Mouse (Mus musculus) layer of hippocampus, adult 11-12 months (tissue): ENCODE measurements at regions not wholly inside any gene's neighbourhood (a gene's known extent, or its start where the extent isn't known, plus 50 kb on each side); places are given as distances from the start of the nearest gene placed in this dataset.
A peak's percentile ranks its signal among the peaks of the same experiment; 100 is the strongest.
"Not testable (repeated sequence)": the region's sequence is repeated elsewhere in the genome, so short reads cannot be mapped to it uniquely, and the experiment has no call there.

Source experiments
- DNase-seq: peaks from one replicate; pipeline ENCODE4 v3.0.0; 2022; ENCODE audit warnings: low spot score

DNA sequence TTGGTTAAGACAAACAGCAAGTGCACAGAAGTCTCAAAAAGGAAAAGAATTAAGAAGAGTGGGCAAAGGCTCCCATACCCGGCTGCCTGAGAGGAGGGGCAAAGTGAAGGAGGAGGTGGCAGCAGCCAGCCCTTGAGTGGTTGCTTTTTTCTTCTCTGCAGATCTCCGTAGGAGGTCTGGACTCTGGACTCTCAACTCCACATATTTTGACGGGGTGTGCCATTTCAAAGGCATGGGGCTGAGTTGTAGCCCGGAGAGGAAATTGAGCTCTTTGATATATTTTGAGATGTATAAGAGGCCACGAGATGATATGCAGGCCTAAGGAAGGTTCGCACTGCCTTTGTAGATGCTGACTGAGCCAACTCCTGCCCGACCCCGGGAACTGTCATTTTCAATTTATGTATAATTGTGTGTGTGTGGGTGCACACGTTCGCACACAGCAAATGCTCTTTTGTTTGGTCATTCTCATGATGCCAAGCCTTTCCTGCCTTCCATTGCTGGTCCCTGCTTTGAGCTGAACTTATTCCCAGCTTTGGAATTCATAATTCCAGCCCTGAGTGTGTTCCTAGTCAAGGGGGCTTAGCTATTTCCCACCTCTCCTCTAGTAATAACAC lies 56.4 kb downstream of the Cxcr4 start:
- DNase-seq, result no peak

DNA sequence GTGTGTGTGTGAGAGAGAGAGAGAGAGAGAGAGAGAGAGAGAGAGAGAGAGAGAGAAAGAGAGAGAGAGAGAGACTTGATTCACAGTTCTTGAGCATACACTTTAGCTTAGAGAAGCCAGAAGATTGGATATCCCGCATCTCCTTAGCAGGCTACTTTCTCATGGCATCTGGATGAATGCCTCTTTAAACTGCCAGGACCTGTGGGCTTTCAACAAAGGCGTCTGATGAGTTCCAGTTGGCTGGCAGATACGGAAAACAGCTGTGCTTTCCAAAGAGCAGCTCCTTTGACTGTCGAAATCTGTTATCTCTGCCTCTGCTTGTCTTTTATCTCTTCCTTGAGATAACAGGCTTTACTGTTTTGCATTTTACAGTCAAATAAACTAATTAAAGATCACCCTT lies 59.5 kb downstream of the Cxcr4 start:
- no peak for DNase-seq

DNA sequence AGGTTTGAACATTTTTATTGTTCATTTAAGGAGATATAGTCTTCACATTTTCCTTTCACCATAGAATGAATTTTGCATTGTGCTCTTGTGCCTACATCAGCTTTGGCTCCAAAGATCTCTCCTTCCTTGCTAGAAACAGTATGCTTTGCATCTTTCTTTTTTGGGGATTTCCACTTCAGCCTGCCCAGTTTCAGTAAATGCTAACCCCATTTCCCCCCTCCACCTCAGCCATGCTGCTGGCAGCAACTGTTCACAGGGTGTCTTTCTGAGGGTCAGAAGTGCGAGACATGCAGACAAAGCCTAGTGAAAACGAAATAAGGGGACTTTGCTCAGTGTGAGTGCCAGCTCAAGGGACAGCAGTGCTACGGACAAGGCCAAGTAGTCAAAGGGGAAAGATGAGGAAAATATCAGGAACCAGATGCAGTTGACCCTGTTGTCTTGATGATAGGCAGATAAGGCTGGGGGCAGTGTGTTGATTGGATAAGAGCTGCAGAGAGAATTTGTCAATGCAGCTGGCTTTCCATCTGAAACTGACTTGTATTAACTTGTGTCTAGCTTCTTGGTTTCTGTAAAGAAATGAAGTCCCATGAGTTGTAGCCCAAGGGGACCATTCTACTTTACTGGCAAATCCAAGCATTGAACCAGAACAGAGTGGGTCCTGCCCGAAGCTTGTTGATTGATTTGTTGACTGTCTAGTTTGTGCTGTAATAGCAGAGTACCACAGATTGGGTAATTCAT lies 62.1 kb downstream of the Cxcr4 start:
- DNase-seq, result no peak

DNA sequence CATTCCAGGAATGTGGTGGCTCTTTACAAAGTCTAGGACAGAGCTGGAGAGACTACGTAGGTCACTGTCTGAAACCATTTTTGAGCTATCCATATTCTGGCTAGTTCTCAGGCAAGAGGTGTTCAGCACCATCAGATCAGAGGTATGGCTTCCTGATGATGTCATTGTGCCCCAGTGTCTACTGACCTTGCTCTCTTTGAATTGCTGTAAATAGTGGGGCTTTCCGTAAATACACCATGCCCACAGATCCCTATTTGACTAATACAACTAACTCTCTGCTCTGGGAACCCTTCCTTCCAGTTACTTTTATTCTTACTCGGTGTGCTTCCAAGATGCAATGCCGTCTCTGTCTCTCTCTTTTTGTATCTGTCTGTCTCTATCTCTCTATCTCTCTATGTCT lies 72.9 kb downstream of the Cxcr4 start:
- DNase-seq, result no peak

DNA sequence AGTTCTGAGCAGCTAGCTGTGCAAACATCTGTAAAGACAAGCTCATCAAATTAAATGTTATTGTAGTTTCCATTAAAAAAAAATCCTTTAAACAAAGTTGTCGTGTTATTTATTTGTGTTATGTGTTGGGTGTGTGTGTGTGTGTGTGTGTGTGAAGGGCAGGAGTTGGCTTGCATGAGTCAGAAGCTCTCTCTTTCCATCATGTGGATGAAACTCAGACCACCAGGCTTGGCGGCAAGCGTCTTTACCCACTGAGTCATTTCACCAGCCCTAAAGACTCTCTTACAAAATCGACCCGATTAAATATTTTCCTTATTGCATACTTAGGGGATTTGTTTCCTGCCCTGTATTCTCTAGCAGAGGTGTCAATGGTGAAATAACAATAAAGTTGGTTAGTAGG lies 73.6 kb downstream of the Cxcr4 start:
- no peak for DNase-seq

DNA sequence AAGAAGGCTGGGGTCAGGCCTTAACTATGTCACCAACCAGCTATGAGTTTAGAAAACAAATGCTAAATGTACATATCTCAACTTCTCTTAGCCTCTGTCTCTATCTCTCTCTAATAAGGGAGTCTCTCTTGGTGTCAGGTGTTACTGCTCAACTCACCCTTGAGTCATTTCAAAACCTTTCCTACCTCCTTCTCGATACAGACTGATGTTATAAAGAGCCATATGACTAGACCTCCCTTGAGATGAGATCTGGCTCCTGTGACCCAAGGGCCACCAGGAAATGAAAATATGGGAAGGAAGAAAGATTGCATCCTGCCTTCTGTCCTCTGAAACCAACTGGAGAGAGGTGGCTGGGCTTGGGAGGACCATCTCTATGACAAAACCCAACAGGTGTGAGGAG lies 74.7 kb downstream of the Cxcr4 start:
- no peak for DNase-seq

DNA sequence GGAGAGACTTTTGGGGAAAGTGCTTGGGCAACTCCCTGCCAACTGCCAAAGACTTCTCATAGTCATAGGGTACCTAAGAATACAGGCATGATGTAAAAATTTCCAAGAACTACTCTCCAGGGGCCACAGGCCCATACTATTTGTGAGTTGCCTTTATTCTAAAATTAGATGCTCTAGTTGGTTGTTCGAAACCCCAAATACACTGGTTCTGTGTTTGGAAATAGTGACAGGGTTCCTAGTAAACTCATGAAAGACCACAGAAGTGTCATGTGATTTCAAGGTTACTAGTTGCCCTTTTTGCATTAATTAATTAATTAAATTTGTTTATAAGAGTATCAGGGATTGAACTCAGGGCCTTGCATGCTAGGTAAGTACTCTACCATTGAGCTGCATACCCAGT lies 77.8 kb downstream of the Cxcr4 start:
- DNase-seq, result no peak

DNA sequence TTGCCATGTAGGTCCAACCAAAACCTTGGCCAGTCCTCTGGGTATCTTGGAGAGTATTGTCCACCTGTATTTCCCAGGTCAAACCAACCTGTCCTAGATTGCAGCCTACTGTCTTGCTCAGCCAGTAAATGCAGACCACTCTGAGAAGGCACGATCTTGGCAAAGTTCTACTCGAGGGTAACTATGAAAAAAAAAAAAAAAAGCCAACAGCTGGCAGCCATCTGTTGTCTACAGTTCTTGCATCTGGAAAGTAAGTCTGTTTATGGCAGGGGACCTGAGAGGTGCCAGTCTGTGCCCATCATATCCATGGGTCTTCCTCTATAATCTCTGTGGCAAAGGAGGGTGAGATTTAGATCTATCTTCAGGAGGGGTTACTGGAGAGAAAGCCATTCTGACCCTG lies 78.2 kb downstream of the Cxcr4 start:
- DNase-seq, result no peak

DNA sequence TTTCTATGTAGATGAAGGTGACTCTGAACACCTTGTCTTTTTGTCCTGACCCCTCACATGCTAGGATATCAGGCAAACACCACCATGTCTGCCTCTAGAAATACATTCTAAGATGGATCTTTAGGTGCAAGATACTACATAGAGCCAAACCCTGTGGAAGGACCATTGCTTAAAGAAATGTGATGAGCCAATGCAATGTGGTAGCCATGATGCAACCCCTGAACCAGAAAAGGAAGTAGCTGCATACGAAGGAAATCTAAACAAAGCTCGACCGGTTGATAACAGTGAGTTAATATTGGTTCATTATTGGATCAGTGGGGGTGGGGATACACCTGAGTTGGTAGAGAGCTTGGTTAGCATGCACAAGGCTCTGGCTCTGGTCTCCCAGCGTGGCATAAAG lies 78.9 kb downstream of the Cxcr4 start:
- DNase-seq, result no peak

DNA sequence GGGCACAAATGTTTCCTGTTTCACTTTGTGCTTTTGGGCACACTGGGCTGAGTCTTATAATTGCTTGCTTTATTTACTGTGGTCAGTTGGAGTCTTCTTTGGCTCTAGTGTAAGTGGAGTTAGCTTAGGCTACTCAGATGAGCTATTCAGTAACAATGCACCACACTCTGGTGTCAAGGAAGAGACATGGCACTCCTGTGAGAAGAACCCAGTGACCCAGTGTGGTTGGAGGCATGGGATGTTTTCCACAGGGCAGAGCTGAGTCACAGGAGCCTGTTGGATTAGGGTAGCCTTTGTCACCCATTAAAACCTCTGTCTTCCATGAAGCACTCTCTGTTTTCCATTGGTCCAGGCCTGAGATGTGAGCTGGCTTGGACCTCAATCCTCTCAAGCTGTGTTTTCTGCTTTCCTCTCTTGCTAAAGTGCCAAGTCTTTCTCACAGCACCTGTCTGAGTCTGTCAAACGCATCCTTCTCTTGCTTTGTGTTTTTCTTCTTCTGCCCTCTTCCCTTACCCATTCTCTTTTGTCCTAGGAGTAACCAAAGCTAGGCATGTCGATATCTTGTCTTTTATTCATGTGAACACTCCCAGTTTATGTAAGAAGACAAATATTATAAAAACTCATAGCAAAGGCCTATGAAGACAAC lies 83.2 kb downstream of the Cxcr4 start:
- no peak for DNase-seq

DNA sequence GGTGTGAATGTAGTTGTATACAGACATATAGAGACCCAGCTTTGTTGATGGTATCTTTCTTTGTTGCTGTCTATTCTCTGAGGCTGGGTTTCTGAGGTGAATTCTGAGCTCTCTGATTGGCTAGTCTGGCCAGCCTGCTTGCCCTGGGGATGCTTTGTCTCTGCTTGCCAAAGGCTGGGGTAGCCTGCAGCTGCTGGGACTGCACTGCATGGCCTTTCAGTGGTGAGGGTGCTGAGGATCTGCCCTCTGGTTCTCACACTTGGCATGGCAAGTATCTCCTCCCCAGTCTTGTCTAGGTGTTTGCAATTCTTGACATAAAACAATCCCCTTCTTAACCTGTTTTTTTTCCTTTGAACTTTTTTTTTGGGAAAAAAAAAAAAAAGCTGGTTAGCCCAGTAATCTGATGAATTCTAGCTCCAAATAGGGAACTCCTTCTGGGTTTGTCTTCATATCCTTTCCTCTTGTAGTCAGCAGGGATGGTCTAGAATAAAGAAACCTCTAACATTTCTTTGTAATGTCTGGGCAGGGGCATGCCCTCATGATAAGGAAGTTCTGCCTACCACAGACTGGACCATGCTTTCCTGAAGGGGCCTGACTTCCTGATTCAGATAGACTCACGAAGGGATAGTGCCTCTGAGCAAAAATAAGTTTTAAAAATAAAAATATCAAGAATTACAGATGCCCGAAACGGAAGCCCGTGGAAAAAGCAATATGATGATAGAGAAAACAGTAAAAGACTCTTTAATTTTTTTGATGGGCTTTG lies 85.4 kb downstream of the Cxcr4 start:
- DNase-seq, result no peak

DNA sequence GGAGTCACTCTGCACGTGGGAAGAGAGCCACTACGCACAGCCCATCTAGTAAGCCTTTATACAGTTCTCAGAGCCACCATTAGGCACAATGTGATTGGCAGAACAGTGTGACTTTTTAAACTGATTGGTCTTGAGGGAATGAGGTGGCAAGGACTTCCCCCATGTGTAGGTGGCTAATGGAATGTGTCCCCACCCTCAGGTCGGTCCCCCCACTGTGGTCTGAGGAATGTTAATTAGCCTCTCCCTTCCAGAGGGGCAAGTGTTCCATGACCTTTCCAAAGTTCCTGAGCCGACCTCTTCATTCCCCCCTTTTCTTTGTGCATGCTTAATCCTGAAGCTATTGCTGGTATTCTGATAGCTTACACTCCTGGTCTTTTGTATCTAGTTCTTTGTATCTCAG lies 87.2 kb upstream of the Dars start:
- no peak for DNase-seq

DNA sequence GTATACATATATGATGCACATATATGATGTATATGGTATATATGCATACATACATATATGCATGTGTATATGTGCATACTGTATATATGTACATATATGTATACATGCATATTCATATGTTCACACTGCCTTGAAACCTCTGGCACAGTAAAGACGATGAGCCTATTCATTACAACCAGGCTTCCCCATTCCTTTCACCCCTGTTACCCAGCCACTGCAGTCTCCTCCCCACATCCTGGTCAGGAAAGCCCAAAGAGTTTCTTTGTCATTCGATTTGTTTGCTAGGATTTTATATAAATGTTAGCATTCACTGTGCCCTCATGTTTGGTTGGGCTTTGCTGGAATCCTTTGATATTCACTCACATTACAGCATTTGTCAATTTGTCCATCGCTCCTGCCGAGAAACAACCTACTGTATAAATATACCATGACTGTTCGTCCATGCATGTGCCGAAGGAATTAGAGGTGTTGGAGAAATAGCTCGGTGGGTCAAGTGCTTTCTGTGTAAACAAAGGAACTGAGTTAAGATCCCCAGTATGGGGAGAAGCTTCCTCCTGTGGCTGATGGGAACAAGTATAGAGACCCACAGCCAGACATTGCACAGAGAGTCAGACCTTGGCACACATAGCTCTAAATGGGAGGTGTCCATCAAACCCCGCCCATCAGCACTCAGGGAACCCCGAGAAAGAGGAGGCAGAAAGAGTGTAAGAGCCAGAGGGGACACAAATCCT lies 81.0 kb upstream of the Dars start:
- no peak for DNase-seq

DNA sequence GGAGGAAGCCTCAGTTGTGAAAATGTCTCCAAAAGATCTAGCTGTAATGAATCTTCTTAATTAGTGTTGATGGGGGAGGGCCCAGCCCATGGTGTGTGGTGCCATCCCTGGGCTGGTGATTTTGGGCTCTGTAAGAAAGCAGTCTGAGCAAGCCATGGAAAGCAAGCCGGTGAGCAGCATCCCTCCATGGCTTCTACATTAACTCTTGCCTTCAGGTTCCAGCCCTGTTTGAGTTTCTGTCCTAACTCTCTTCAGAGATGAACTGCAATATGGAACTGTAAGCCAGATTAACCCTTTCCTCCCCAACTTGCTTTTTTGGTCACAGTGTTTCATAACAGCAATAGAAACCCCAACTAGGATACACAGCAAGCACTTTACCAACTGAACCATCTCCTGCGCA lies 75.1 kb upstream of the Dars start:
- DNase-seq, result no peak

DNA sequence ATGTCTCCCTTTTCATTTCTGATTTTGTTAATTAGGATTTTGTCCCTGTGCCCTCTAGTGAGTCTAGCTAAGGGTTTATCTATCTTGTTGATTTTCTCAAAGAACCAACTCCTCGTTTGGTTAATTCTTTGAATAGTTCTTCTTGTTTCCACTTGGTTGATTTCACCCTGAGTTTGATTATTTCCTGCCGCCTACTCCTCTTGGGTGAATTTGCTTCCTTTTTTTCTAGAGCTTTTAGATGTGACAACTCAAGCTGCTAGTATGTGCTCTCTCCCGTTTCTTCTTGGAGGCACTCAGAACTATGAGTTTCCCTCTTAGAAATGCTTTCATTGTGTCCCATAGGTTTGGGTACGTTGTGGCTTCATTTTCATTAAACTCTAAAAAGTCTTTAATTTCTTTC lies 70.0 kb upstream of the Dars start:
- DNase-seq, result not testable (repeated sequence)

DNA sequence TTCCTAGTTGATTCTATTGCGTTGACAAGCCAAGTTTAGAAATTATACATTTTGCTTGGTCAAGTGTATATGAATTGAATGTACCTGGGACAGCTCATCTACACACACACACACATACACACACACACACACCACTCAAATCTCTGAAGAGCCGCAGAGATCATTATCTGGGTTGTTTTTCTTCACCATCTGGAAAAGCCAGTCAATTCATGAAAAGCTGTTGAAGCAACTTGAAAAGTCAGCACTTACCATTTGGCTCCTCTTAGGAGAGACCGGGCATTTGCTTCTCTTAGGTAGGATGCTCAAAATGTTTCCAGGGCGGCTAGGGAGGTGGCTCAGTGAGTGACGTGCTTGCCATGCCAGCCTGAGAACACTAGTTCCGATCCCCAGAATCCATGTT lies 61.2 kb upstream of the Dars start:
- DNase-seq, result no peak

DNA sequence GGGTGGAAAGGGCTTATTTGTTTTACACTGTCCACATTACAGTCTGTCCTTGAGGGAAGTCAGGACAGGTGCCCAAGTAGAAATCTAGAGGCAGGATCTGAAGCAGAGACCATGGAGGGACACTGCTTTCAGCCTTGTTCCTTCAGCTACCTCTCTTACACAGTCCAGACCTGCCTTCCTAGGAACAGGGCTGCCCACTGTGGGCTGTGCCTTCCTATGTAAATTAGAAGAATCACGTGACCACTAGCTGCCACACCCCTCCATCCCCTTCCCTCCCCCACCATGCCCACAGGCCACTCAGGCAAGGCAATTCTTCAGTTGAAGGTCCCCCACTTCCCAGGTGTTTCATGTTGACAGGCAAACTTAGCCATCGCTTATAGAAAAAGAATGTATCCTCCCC lies 60.5 kb upstream of the Dars start:
- DNase-seq, result no peak

DNA sequence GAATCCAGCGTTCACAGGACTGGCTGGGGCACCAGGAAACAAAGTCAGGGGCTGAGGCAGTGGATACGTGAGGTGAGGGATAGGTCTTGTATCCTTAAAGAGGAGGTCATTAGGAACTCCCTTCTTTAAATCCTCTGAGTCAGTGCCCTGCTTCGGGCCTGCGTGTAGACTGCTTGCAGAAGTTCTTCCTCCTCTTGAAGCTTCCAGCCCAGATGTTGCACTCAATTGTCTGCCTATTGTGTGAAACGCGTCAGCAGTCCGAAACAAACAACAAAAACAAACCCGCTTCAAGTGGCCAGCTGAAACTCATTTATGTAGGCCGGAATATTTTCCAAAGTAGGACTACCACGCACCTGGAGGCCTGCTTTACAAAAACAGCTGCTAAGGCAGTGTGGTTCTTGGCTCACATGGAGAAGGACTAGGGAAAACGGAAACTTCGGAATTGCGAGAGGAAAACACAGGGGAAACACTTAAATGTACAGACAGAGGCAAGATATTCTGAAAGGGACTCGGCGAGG lies 55.6 kb upstream of the Dars start:
- peak; percentile 7 for DNase-seq

DNA sequence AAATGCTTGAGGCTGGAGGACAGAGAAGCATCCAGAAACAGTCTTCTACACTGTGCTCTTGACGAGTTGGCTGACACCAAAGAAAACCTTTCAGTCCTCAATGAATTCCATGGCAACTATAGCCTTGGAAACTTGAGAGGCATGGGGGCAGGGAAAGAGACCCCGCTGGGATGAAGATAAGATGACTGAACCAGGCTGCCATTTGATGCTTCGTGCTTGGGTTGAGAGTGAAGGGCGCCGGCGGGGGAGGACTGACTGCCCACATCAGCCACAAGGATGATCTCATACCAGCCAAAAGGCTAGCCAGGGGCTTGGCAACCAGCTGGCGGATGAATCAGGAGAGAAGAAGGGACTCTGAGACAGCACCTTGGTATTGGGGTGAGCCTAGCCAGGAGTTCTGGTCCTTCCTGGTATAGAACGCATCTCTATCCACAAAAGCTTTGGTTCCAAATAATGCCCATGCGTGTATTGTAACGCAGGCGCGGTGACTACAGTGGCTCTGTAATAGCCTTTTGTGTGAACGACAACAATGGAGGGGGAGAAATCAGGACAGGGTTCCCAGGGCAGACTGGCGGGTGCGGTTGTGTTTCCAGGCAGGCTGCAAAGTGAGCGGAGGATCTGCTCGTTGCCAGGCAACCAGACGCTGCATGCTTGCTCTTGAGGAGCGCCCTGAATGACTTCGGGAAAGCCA lies 55.0 kb upstream of the Dars start:
- DNase-seq, result peak; percentile 71

DNA sequence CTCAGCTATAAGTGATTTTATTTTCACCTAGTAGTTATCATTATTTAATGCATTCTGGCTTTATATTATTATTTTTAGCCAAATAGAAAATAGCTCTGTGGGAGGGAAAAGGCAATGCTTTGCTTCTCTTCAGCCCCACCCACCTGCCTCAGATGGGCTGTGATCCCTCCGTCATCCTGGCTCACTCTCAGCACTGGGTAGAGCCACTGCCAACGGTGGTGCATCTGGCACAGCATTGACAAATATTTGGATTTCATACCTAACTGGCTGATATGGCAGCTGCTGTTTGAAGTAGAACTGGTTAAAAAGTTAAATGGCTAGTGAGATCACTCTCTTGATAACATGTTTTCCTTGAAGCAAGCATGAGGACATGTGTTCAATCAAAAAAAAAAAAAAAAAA lies 53.6 kb upstream of the Dars start:
- peak; percentile 38 for DNase-seq

DNA sequence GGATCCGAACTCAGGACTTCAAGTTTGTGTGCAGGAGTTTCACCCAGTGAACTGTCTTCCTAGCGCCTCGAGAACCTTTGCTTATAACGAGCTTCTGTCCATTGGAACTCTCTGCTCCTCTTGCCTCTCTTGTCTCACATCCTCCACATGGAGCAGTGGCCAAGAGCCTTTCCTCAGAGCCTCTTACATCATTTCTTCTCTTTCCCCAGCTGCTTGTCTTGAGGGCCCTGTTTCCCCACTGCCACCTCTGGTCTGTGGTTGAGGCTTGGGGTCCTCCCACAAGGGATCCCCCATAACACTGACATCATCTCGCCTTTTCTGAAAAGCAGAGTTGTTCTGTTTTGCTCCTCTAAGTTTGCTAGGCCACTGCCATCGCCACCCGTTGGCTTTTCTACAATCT lies 51.9 kb upstream of the Dars start:
- no peak for DNase-seq
